Mouse (Mus musculus): ENCODE measurements around the gene Il25.
"Not testable (repeated sequence)": the region's sequence is repeated elsewhere in the genome, so short reads cannot be mapped to it uniquely, and the experiment has no call there.

Gene Il25

DNA sequence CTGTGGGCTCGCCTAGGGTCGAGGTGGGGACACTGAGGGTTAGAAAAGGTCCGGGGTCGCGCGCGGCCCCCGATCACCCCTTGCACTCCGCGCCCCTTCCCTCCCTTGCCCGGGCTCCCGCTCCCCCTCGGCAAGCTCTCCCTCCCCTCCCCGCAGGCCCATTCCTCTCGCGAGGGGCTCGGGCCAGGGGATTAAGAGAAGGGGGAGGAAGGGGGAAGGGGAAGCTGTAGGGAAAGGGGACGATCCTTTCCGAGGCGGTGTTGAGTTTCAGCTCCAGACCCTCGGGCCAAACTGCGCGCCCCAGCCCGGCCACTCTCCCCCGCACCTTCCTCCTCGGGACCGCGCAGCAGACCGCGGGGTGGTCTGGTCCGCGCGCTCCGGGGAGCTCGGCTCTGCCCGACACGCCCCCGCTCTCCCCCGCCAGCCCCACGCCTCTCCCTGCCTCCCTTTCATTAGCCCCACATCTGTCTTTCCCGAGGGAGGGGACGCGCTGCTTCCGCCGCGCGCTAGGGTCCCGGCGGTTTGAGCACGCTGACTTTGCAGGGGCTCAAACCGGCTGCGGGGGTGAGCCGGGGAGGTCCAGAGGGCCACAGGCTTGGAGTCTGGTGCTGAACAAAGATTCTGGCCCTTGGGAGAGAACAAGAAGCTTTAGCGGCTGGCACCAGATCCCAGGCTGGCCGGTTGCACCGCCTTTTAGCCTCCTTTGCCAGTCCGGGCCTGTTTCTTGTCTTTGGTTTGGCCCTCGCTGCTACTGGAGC lies 5.9 kb upstream of the Il25 start:
- in situ Hi-C loops (cut with MboI, MseI), result no loop called here

- in situ Hi-C loops (cut with MboI, MseI), result no loop called here
Observed at GRCm38 (mm10) chr14:54927296-54927695, 5.2 kb upstream of the Il25 start.

GRCm38 (mm10) chr14:54929801-54930200 lies 2.7 kb upstream of the Il25 start:
- in situ Hi-C loops (cut with MboI, MseI), result no loop called here

- in situ Hi-C loops (cut with MboI, MseI), result no loop called here
Observed at GRCm38 (mm10) chr14:54930431-54930830, 2.1 kb upstream of the Il25 start.

GRCm38 (mm10) chr14:54935904-54936830 lies 3.7 kb downstream of the Il25 start, which contains the start of gene Cmtm5:
TSS of gene Cmtm5 (plus strand) at chr14:54936261.
- in situ Hi-C loops (cut with MboI, MseI), result no loop called here

GRCm38 (mm10) chr14:54936831-54937160 lies 4.3 kb downstream of the Il25 start:
- in situ Hi-C loops (cut with MboI, MseI), result no loop called here

DNA sequence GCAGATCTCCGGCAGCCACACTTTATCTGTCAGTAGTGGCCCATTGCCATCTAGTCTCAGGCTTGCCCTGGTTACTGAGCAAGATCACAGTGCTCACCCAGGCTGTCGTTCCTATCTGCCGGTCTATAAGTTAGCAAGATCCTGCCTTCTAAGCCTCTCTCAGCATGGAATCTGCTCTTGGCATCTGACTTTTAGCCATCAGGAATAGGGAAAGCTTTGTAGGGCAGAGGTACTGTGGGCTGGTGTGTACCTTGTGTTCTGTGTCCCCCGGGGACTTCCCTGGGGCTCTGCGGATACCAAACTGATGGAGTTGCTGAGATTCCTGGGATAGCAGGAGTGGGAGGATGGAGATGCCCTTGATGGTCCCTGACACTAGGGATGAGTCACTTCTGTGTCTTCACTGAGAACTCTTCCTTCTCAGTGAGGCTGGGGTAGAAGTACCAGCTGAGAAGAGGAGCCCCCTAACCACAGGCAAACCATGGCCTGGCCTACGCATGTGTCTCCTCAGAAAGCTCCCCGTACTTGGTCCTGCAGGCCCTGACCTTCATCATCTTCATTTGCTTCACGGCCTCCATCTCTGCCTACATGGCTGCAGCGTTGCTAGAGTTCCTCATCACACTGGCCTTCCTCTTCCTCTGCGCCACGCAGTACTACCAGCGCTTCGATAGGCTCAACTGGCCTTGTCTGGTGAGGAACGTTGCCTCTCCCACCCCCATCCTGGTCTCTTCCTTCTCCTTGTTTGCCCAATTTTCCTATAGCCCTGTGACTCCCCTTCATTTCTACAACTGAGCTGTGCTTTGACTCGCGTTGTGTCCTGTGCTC lies 5.1 kb downstream of the Il25 start:
- in situ Hi-C loops (cut with MboI, MseI), result no loop called here

- in situ Hi-C loops (cut with MboI, MseI), result no loop called here
Observed at GRCm38 (mm10) chr14:54938431-54939219, 6.1 kb downstream of the Il25 start.

DNA sequence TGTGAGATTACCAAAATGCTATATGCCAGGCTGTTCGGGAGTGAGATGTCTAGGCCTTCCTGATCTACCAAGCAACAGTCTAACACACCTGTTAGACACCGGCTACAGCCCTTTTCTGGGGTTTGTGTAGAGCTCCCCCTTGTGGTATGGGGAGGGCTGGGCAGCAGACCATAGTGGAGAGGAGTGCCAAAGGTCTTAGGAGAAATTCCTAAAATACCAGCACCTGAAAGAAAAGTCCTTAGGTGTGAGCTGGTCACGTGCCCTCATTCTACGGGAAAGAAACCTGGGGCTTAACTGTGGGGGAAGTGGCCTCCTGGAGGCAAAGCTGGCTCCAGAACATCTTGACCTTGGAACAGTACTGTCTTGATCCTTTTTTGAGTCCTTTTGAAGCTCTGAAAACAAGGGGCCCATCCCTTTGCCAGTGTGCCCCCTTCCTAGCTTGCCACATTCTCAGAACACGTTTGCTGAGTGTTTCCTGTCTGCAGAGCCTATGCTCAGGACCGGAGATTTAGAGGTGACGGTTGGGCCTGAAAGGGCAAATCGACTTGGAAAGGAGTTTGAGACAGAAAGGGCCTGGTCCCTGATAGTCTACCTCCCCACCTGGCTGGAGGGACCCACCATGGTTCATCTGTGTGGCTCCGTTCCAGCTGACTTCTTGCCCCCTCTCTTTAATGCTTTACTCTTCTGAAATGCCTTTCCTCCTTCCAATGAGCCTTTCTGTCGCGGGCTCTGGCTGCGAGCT lies 7.1 kb downstream of the Il25 start:
- in situ Hi-C loops (cut with MboI, MseI), result no loop called here

DNA sequence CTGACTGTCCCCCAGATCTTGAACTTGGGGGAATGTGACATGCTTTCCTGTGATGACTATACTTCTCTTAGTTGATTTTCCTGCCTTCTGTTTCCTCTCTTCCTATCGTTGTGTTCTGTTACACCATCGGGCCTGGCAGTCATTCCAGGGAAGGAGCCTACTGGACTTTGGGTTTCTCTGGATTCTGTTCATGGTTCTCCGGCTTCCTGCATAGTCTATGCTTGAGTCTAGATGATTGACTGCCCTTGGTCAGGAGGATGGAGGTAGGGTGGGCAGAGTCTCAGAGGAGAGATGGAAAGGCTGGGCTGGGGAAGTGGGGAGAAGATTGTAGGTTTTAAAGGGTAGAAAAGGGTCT lies 7.7 kb downstream of the Il25 start:
- in situ Hi-C loops (cut with MboI, MseI), result no loop called here

- in situ Hi-C loops (cut with MboI, MseI), result no loop called here
Observed at GRCm38 (mm10) chr14:54941024-54941978, 8.8 kb downstream of the Il25 start.

- in situ Hi-C loops (cut with MboI, MseI), result no loop called here
Observed at GRCm38 (mm10) chr14:54942479-54942878, 10.0 kb downstream of the Il25 start.

DNA sequence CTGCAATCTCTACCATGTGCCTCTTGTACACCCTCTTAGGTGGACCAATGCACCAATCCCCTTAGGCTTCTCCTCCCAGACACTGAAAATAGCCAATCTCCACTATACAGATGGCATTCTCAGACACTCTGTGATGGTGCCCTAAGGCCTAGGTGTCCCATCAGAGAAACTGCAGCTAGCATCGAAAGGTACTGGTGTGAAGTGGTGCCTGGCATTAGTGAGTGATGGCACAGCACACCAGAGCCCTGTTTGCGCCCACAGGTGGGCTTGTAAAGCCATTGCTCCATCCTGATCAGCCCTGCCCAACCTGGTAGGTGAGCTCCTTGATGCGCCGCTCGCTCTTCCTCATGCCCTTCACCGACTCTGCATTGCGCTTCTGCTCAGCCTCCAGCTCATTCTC lies 11.5 kb downstream of the Il25 start:
- in situ Hi-C loops (cut with MboI, MseI), result no loop called here

DNA sequence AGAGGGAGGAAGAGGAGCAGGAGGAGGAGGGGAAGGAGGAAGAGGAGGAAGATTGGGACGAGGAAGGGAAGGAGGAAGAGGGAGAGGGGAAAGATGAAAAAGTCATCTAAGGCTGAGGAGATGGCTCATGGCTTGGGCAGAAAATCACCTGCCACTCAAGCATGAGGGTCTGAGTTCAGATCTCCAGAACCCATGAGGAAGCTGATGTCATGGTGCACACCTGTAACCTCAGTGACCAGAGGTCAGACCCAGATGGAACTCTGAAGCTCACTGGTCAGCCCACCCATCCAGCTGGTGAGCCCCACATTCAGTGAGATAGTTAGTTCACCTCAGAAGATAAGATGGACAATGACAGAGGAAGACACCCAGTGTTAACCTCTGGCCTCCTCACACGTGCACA lies 12.4 kb downstream of the Il25 start:
- in situ Hi-C loops (cut with MboI, MseI), result no loop called here

GRCm38 (mm10) chr14:54945975-54946704 lies 13.6 kb downstream of the Il25 start:
- in situ Hi-C loops (cut with MboI, MseI), result no loop called here

DNA sequence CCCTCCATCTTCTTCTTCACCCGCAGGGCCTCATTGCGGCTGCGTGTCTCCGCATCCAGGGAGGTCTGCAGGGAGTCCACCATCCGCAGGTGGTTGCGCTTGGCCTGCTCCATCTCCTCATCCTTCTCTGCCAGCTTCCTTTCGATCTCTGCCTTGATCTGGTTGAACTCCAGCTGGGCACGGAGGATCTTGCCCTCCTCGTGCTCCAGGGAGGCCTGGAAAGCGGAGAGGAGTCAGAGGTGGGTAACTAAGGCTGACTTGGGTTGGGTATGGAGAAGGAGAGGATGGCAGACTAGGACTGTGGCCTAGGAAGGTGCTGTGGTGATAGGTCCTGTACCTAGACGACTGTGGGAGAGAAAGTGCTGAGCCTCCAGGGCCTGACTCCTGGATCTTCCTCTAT lies 14.5 kb downstream of the Il25 start:
- in situ Hi-C loops (cut with MboI, MseI), result not testable (repeated sequence)

DNA sequence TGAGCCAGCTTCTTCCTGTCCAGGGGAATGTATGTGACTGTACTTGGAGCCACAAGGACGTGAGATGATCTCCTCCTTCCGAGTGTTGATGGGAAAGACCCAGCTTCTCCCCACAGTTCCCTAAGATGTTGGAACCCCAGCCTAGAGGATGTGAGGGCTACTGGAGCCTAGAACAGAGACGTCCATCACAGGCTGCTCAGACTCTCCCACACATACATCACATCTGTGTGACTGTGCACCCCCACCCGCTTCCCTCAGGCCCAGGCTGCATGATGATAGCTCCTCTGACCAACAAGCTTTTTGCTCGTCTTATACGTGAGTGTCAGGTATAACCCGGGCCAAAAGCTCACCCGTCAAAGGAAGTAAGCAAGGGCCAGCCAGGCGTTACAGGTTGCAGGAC lies 16.3 kb downstream of the Il25 start:
- in situ Hi-C loops (cut with MboI, MseI), result no loop called here

- in situ Hi-C loops (cut with MboI, MseI), result no loop called here
Observed at GRCm38 (mm10) chr14:54950493-54950892, 18.0 kb downstream of the Il25 start.

DNA sequence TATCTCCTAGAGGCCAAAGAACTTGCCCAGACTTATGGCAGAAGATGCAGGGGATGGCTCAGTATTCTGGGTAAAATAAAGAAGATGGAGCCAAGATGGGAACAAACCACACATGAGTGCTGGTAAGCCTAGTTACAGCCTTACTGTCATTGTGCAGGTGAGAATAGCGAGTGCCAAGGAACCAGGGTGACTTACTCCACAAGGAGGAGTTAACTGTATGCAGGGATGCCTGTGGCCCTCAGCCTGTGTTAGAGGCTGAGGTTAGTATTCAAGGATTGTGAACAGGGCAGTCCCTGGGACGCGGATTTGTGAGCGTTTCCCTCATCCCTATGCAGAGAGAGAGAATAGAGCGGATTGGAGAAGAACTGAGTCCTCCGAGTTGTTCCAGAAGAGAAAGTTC lies 19.1 kb downstream of the Il25 start:
- in situ Hi-C loops (cut with MboI, MseI), result no loop called here
